Mouse (Mus musculus) neutrophil, adult 5-6 weeks (primary cell): ENCODE results near the gene Phf2. TPM values are rescaled to one million over a fixed set of nuclear protein-coding genes. Genes with fewer than 3 reads are reported as not detected.

Source experiments
- ATAC-seq: fragments of 151-379, 151-347 bp; 2 replicates; pipeline ENCODE4 v1.8.0; 2017; ENCODE audit warnings: mild to moderate bottlenecking, moderate TSS enrichment; ENCODE audit not compliant: insufficient number of reproducible peaks, poor library complexity, low FRiP score, severe bottlenecking; ENCODE audit errors: extremely low read depth
- total RNA-seq: library from RNA; stranded (forward); fragments of 200-1000 nt; gene quantifications from 2 replicates; pipeline ENCODE4 v1.2.3, GENCODE M21; 2017

The Phf2 gene
- total RNA-seq, 1 experiment from 2014 or later = 19.0 TPM

DNA sequence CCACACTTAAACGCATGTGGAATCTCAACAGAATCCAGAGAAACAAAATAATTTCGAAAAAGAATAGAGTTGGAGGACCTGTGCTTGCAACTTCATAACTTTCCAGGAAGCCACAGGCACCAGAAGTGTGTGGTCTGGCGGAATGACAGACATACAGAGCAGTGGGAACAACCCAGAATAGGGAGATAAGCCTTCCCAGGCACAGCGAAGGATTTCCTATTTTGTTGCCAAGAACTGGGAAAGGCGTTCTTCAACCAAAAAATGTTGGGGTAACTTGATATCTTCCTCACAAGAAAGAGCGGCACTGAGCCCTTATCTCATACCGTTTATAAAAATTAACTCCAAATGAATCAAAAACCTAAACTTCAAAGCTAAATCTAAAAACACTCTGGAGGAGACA lies 96.4 kb downstream of the Phf2 start:
- ATAC-seq = no peak

DNA sequence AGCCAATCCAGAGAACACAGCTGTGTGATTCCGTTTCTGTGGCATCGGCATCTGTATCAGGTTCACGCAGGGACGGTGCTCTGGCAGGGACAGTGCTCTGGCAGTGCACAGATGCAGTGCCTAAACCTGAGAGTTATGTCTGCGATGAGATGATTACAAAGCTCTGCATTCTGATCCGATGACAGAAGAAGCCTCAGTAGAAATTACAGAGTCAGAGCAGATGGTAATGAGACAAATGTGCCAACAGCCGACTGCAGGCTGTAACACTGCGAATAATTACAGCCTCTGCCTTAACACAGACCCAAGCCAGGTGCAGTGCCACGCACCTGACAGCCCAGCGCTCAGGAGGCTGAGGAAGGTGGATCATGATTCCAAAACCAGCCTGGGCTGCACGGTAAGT lies 102.8 kb downstream of the Phf2 start:
- ATAC-seq = no peak

DNA sequence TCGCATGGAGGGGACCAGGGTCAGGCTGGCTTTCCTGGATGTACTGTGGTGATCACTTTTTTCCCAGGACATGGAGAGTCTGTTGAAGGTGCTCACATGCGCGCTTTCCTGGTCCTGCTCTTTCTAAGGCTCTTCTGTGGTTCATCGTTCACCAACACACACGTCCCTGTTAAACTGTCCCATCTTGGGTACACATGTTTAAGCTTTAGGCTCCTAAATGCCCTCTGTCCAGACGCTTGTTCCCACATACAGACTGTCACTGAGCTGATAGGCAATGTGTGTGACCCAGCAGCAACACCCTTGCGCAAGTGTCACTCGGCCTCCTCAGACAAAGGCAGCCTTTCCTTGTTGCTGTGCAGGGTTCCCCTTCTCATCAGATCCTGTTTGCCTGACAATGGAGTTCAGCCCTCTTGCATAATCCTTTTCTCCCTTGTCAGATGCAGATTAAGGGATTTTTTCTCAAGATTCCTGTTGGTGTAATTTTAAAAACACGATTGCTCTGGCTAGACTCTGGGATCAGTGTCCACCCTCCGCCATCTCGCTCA lies 107.1 kb downstream of the Phf2 start:
- no peak for ATAC-seq

DNA sequence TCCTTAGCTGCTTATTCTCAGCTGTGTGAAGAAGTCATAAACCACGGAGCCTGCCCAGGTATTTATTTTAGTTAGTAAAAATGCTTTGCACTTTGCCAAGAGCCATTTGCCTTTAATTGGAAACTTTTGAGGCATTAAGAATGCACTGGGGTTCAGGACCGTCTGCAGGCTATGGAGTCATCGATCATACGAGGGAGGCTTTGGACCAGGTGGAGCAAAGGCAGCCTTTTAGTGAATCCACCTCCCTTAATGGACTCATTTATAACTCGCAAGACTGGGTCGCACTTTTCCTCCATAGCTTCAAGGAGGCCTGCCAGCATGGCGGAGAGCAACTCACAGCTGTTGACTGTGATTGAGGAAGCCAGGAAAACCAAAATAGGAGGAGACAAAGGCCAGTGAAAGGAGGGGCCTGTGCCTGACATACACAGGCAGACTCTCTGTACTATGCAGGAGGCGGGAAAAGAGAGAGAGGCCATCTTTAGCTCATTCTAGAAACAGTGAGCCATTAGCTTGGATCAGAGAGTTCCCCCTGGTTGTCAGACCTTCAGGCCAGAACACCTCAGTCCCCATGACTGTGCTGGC lies 110.0 kb downstream of the Phf2 start:
- no peak for ATAC-seq

DNA sequence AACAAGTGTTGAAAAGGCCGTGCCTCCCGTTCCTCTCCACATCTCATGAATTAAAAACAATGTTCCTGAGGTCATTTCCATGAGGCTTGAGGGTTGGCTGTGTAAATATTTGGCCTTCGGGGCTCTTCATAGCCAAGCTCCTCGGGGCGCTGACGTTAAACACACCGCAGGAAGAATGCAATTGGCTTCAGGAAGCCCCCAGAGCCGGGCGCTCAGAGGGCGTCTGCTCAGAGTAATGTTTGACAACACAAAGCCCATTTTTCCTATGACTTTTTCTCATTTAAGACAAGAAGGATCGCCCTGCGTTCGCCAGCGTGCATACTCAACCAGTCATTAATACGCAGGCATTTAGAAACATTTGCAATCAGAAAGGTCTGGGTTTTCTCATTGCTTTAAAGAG lies 114.2 kb downstream of the Phf2 start:
- ATAC-seq = no peak

Other genes starting within 250 kb of the Phf2 start
- 2.2 and 2.9 TPM in 2 replicates for gene Ptpdc1, start 245.5 kb downstream of the Phf2 start, total RNA-seq
- not detected in 2 replicates for gene Barx1, start 208.1 kb downstream of the Phf2 start, total RNA-seq
- gene Fam120a, start 96.9 kb upstream of the Phf2 start, total RNA-seq = 68.6 and 72.2 TPM in 2 replicates